Mouse (Mus musculus): ENCODE measurements around the gene Cyp2d34.

Gene Cyp2d34

GRCm38 (mm10) chr15:82620531-82621202, at the start of gene Cyp2d34:
Gene Cyp2d34, minus strand, starts transcription at chr15:82620946.
- DNase-seq (ENCODE audit: low read depth) = no peak

DNA sequence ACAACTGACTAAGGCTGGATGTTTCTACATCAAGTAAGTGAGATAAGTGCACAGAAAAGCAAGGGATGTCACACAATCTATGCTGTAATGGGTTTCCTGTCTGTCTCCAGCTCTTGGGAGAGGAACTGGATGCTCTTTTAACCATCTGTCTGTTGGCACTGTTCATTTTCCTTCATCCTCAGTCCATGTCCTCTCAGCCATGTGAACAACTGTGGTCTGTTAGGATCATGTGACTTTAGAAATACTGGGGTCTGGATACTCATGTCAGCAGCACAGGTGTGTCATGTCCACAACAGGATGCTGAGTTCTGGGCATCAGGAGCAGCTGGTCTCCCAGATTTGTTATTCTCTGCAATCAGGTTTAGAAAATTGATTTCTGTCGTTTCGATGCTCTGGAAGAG, 35.6 kb upstream of the Cyp2d34 start:
- no peak for DNase-seq (ENCODE audit: low read depth)

DNA sequence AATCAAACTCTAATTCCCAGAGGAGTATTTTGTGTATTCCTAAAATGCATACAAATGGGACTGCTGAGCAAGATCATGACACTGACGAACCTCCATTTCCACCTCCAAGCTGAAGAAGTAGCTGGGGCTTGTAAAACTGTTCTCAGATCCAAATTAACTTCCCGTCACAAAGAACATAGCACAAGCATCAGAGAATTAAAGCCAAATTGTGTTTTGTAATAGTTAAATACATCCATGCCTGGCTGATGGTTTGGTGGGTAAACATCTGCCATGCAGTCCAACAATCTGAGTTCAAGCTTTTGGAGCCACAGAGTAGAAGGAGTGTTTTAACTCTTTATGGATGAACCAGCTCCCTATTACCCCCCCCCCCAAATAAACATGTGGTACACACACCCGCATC, 23.6 kb upstream of the Cyp2d34 start:
- DNase-seq (ENCODE audit: low read depth) = no peak

DNA sequence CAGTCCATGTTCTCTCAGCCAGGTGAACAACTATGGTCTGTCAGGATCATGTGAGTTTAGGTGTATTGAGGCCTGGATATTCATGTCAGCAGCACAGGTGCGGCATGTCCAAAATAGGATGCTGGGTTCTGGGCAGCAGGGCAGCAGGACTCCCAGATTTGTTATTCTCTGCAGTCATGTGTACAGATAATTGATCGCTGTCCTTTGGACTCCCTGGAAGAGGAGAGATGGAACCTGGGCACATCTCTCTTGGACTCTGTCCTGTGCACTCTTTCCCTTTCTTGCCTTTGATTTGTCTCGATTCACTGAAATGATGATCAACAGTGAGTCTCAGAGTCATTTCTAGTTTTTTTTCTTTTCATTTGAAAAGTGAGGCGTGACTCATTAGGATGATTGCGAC, 23.0 kb upstream of the Cyp2d34 start:
- DNase-seq (ENCODE audit: low read depth) = no peak

DNA sequence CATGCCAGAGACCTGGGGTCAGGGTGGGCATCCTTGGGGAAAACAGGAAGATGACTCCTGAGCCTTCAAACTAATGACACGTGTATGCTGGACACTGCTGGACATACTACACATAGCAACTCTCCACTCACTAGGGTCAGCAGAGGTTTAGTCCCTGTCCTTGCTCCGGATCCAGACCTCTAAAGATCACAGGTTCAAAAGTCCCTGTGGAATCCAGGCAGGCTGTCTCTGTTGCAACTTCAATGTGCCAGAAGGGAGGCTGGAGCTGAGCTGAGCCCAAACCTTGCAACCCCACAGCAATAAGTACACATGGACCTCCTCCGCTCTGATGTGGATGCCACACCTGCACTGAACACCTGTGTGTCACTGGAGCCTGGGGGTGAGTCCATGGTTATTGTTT, 22.0 kb upstream of the Cyp2d34 start:
- DNase-seq (ENCODE audit: low read depth) = no peak

- DNase-seq (ENCODE audit: low read depth) = no peak
Measured at GRCm38 (mm10) chr15:82641921-82642320, 21.2 kb upstream of the Cyp2d34 start.

DNA sequence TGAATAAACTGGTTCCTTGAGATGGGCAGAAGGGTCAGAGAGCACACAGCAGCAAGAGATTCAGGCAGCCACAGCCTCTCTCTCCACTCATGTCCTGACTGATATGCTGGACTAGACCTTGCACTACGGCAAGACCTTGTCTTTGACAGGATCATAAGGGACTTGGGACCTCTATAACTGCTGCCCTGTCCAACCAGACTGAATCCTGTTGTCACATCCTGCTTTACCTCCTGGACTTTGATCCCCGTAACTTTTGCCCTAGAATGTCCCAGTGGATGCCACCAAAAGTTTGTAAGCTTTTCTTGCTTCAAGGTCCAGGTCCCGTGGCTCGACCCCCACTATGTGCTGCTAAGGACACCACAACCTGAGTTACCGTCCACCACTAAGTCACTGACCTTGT, 20.6 kb upstream of the Cyp2d34 start:
- DNase-seq (ENCODE audit: low read depth) = no peak

DNA sequence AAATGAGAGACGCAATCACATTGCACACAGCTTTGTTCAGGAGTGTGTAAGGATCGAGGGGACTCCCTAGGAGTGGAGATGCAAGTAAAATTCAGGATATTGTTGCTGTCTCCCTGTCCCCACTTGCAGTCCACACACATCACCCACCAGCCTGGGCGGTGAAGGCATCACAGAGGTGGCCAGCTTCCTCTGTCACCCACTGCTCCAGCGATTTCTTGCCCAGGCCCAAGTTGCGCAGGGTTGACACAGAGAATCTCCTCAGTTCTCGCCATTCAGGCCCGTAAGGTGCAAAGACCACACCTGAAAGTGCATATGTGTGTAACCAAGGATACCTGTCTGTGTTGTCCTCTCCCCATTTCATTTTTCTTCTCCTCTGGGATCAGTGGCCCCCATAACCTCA, 19.5 kb upstream of the Cyp2d34 start:
- DNase-seq (ENCODE audit: low read depth) = no peak

DNA sequence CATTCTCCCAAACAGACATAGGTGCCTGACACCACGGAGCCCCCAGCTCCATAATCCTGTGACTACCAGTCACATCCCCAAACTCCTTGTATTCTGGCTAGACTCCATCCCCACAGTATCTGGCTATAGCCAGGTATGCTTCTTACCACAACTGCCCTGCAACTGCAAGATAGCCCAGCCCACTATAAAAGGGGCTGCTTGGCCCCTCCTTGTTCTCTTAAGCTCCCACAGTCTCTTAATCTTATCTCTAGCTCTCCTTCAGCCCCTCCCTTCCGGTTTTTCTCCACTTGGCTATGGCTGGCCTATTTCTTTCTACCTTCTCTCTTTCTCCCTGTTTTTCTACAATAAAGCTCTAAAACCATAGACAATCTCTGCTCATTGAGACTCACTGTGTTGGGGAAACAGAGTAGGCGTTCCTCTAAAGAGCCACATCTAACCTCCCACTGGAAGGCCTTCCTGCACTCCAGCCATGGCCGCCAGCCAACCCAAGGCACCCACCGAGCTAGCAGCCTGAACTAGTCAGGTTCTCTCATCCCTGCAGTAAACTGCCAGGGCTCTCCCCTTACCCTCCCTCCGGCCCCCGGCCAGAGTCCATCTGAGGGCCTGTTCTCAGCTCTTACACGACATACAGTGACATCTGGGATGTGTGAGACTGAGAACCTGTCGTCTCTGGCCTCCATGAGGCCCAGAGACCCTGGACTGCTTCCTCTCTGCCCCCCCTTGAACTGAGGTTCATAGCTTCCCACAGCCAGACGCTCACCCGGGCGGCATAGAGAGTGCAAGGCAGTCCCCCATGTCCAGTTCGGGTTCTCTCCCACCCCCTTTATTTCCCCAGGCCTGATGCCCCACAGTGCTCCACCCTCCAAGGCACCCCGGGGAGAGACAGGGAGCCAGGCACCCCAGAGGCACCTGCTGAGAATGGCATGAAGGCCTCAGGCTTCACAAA, 16.7 kb upstream of the Cyp2d34 start:
- DNase-seq (ENCODE audit: low read depth) = no peak

DNA sequence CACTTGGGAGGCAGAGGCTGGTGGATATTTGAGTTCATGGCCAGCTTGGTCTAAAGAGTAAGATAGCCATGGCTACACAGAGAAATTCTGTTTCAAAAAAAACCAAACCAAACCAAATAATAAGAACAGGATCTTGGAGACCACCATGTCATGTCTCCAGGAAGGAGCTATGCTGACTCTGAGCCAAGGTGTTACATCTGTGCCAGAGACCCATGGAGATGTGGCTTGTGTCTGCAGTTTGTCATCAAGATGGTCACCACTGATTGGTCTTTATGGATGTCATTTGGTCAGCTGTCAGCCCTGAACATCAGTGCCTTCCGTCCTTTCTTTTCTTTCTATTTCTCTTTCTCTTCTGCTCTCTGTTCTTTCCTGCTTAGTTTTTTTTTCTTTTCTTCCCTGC, 14.2 kb upstream of the Cyp2d34 start:
- DNase-seq (ENCODE audit: low read depth) = no peak

- no peak for DNase-seq (ENCODE audit: low read depth)
Measured at GRCm38 (mm10) chr15:82621993-82622392, 1.2 kb upstream of the Cyp2d34 start.

DNA sequence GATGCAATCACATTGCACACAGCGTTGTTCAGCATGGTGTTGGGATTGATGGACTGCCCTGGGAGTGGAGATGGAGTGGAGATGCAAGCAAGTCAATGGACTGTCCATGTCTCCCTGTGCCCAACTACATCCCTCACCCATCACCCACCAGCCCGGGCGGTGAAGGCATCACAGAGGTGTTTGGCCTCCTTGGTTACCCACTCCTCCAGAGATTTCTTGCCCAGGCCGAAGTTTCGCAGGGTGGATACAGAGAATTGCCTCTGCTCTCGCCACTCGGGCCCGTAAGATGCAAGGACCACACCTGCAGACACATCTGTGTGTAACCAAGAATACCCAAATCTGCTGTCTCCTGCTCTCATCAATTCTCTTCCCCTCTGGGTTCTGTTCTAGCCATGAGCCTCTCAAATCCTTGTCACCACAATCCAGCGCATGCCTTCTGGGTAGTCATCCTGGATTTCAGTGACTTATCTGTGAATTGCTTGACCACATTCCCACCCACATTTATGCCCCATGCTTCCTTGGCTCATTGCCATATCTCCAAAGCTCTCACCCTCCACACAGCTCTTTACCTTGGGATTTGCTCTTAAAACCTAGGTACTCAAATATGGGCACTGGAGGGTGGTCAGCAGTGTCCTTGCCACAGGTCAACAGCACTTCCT, 2.3 kb downstream of the Cyp2d34 start:
- DNase-seq (ENCODE audit: low read depth) = no peak

DNA sequence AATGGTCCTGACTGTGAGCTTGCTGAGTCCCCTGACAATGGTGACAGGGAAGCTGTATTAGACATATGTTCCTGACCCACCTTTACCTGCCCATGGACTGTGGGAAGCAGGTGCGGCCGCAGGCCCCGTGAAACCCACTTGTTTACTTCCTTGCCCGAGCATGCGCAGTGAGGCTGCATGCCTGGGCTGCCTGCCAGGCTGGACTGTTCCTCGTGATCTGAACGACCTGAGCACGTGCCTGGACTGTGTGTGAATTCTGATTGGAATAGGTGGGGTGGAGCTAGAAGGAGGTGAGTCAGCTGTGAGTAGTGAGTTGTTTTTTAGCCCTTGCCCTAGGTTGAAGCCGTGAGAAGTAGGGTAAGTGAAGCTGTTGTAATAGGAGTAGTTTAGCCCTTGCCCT, 38.1 kb downstream of the Cyp2d34 start:
- no peak for DNase-seq (ENCODE audit: low read depth)

- no peak for DNase-seq (ENCODE audit: low read depth)
Measured at GRCm38 (mm10) chr15:82579071-82579470, 41.7 kb downstream of the Cyp2d34 start.

- no peak for DNase-seq (ENCODE audit: low read depth)
Measured at GRCm38 (mm10) chr15:82572856-82573255, 47.9 kb downstream of the Cyp2d34 start.

All from induced T-regulatory cell, adult 2 months (primary cell).